Mouse (Mus musculus) ES-Bruce4 (cell line): ENCODE data around the gene Eif4e3. TPM values are rescaled to one million over a fixed set of nuclear protein-coding genes. Genes with fewer than 3 reads are reported as not detected.

Experiments used
- H3K27ac ChIP-seq: 2 replicates; pipeline ENCODE4 v1.5.1; 2012; ENCODE audit warnings: low read length, inconsistent platforms; ENCODE audit not compliant: insufficient read depth
- H3K27me3 ChIP-seq: 2 replicates; pipeline ENCODE4 v1.6.1; 2012; ENCODE audit warnings: mild to moderate bottlenecking, low read length, inconsistent platforms; ENCODE audit not compliant: control insufficient read depth, poor library complexity, insufficient read depth, severe bottlenecking
- H3K36me3 ChIP-seq: 2 replicates; pipeline ENCODE4 v1.6.1; 2012; ENCODE audit warnings: inconsistent platforms, mild to moderate bottlenecking, low read length, moderate library complexity; ENCODE audit not compliant: control insufficient read depth, poor library complexity, insufficient read depth, severe bottlenecking
- H3K4me1 ChIP-seq: one replicate; pipeline ENCODE4 v1.8.1; 2011; ENCODE audit warnings: low read length; ENCODE audit not compliant: control insufficient read depth, insufficient read depth
- H3K4me3 ChIP-seq: 2 replicates; pipeline ENCODE4 v1.5.1; 2011; ENCODE audit warnings: low read depth, mild to moderate bottlenecking, low read length
- H3K9ac ChIP-seq: 2 replicates; pipeline ENCODE4 v1.6.1; 2012; ENCODE audit warnings: low read depth, mild to moderate bottlenecking, inconsistent platforms; ENCODE audit not compliant: poor library complexity, severe bottlenecking
- H3K9me3 ChIP-seq: replicated peaks from 2 replicates; pipeline ENCODE4 v1.6.1; 2012; ENCODE audit warnings: mild to moderate bottlenecking, low read length, inconsistent platforms; ENCODE audit not compliant: control insufficient read depth, poor library complexity, insufficient read depth, severe bottlenecking
- CTCF ChIP-seq: IDR thresholded peaks from one replicate; pipeline ENCODE4 v1.8.1; 2011; ENCODE audit warnings: low read depth, low read length
- EP300 ChIP-seq: IDR thresholded peaks from 2 replicates; pipeline ENCODE4 v1.6.1; 2011; ENCODE audit warnings: low read depth, low read length; ENCODE audit not compliant: insufficient read depth
- POLR2A ChIP-seq: IDR thresholded peaks from one replicate; pipeline ENCODE4 v1.8.1; 2011; ENCODE audit warnings: low read length; ENCODE audit not compliant: insufficient read depth
- polyA plus RNA-seq: library from polyadenylated mRNA; stranded (reverse); fragments of >200 nt; gene quantifications from 2 replicates; pipeline ENCODE4 v1.2.4, GENCODE M21; 2011; ENCODE audit warnings: low read depth; ENCODE audit not compliant: missing spikeins, insufficient read depth, insufficient read length

Gene Eif4e3
- polyA plus RNA-seq, 1 experiment, result 8.6 TPM

GRCm38 (mm10) chr6:99604758-99605157 is 61.8 kb downstream of the Eif4e3 start:
- no peaks in the 10 kb centered on the region for H3K36me3 ChIP-seq
- H3K27me3 ChIP-seq, result no peaks in the 10 kb centered on the region
- TF ChIP-seq POLR2A, result no peak
- TF ChIP-seq EP300, result no peak
- TF ChIP-seq CTCF, result no peak
- H3K4me3 ChIP-seq, result no peak overlapping the region
- H3K9me3 ChIP-seq, result no peaks in the 10 kb centered on the region
- no peaks in the 10 kb centered on the region for H3K4me1 ChIP-seq
- H3K27ac ChIP-seq, result no peak overlapping the region
- no peak overlapping the region for H3K9ac ChIP-seq

GRCm38 (mm10) chr6:99602434-99602833 is 64.1 kb downstream of the Eif4e3 start:
- TF ChIP-seq EP300, result no peak
- TF ChIP-seq CTCF, result no peak
- TF ChIP-seq POLR2A, result no peak
- no peaks in the 10 kb centered on the region for H3K4me1 ChIP-seq
- H3K27me3 ChIP-seq, result no peaks in the 10 kb centered on the region
- no peak overlapping the region for H3K4me3 ChIP-seq
- no peak overlapping the region for H3K27ac ChIP-seq
- H3K36me3 ChIP-seq, result no peaks in the 10 kb centered on the region
- H3K9ac ChIP-seq, result no peak overlapping the region
- no peaks in the 10 kb centered on the region for H3K9me3 ChIP-seq

- Histone ChIP-seq H3K4me1 (no peaks in the 10 kb centered on the region), H3K9me3 (no peaks in the 10 kb centered on the region), H3K4me3 (no peak overlapping the region), H3K27ac (no peak overlapping the region), H3K9ac (no peak overlapping the region), H3K36me3 (no peaks in the 10 kb centered on the region), H3K27me3 (no peaks in the 10 kb centered on the region)
- no peak for TF ChIP-seq EP300
- no peak for TF ChIP-seq POLR2A
- TF ChIP-seq CTCF, result no peak
Observed at GRCm38 (mm10) chr6:99600886-99601285, 65.7 kb downstream of the Eif4e3 start.

GRCm38 (mm10) chr6:99600168-99600793 is 66.3 kb downstream of the Eif4e3 start:
- no peak overlapping the region for H3K4me3 ChIP-seq
- no peak overlapping the region for H3K27ac ChIP-seq
- H3K36me3 ChIP-seq, result no peaks in the 10 kb centered on the region
- H3K9me3 ChIP-seq, result no peaks in the 10 kb centered on the region
- no peaks in the 10 kb centered on the region for H3K27me3 ChIP-seq
- H3K4me1 ChIP-seq, result no peaks in the 10 kb centered on the region
- TF ChIP-seq EP300, result no peak
- no peak for TF ChIP-seq POLR2A
- TF ChIP-seq CTCF, result no peak
- H3K9ac ChIP-seq, result no peak overlapping the region

GRCm38 (mm10) chr6:99599651-99600050 is 66.9 kb downstream of the Eif4e3 start:
- Histone ChIP-seq H3K27me3 (no peaks in the 10 kb centered on the region), H3K4me1 (no peaks in the 10 kb centered on the region), H3K36me3 (no peaks in the 10 kb centered on the region), H3K9me3 (no peaks in the 10 kb centered on the region), H3K4me3 (no peak overlapping the region), H3K9ac (no peak overlapping the region), H3K27ac (no peak overlapping the region)
- TF ChIP-seq EP300 (no peak), CTCF (no peak), POLR2A (no peak)

- no peak for TF ChIP-seq POLR2A
- TF ChIP-seq CTCF, result no peak
- TF ChIP-seq EP300, result no peak
- no peaks in the 10 kb centered on the region for H3K4me1 ChIP-seq
- no peak overlapping the region for H3K9ac ChIP-seq
- H3K4me3 ChIP-seq, result no peak overlapping the region
- no peaks in the 10 kb centered on the region for H3K27me3 ChIP-seq
- H3K9me3 ChIP-seq, result no peaks in the 10 kb centered on the region
- no peak overlapping the region for H3K27ac ChIP-seq
- H3K36me3 ChIP-seq, result no peaks in the 10 kb centered on the region
Observed at GRCm38 (mm10) chr6:99599229-99599628, 67.3 kb downstream of the Eif4e3 start.
